Mouse (Mus musculus) testis, postnatal 14 days (tissue): ENCODE data around the gene Fanci.

ENCODE experiments used
- DNase-seq: peaks from one replicate; pipeline ENCODE4 v3.0.0; 2021; ENCODE audit warnings: low spot score

The Fanci gene

DNA sequence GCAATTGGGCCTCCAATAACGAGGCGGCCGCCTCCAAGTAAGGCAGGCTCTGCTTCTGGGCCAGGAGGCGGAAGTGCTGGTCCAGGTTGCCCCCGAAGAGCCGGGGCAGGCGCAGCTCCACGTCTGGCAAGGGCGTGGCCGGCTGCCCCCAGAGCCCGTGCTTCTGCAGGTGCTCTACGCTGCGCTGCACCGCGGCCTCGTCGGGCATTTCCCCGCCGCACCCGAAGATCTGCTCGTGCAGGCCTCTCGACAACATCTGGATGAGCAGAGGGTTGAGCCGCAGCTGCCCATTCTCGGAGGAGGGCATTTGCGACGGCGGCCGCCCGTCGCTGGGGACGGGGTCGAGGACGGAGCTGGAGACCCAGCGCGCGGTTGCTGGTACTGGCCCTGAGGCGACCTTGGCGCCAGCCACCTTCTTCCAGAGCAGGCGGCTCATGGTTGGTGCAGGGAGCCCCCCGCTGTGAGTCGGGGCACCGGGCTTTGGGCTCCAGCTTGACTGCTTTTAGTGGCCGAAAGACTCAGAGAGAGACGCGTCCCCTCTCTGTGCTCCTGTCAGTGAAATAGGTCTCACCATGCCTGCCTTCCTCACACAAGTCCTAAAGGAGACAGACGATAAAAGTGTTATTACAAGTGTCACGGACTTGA, 73.2 kb downstream of the Fanci start:
- DNase-seq, result peak; percentile 38

DNA sequence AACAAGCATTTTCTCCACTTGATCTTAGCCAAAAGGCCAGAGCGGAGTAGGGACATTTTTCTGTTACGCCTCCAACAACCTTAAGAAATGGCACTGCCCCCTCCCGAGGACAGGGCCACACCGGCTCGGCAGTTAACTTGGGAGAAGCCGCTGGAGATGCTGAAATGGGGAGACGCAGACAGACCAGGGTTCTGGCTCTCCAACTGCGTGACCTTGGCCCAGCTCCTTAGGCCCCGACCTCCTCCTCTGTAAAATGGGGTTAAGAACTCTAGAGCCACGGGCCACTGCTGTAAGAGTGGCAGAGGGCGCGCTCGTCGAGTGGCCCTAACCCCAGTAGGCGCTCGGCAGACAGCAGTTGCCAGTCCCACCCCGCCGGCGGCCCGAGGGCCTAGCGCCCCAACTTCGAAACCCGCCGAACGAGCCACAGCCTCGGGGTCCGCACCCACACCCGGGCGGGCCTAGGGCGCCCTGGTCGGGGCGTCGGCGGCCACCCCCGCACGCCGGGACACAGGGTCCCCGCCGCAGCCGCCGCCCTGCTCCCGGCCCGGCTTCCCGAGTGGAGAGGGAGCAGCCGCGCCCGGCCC, 73.8 kb downstream of the Fanci start:
- DNase-seq, result peak; percentile 74

GRCm38 (mm10) chr7:79466053-79466901, 74.5 kb downstream of the Fanci start, which contains the start of gene Polg:
Gene Polg (minus strand): TSS chr7:79466362.
- DNase-seq, result peak; percentile 97

DNA sequence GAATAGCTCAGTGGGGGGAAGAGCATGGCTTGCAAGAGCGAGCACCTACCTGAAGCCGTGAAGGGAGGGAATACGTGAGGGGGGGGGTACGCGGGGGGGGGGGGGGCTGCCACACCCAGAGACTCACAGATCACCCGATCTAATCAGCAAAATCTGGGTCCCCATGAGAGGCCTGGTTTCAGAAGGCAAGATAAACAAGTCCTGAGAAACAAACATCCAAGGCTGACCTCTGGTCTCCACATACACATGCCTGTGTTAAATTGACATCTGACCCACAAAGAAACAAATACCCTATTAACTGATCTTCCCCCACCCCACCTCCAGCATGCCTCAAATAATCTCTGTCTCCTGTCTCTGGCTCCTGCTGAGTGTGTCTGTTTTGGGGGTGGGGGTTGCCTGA, 76.2 kb downstream of the Fanci start:
- no peak for DNase-seq

DNA sequence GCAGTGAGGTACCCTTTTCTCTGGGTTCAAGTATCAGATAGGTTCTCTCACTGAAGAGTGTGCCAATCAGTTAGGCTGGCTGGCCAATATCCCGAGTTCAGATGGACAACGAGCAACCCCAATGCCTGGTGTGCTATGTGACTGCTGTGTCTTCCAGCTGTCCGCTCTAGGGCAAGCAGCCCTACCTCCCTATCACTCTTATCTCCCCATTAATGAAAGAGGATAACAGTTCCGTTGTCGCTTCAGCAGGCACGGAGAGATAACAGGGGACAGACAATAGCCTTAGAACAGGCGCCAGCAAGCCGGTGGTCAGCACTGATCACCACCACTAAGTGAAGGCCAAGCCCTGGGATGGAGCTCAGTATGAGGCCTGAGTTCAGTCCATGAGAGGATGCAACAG, 77.3 kb downstream of the Fanci start:
- no peak for DNase-seq

DNA sequence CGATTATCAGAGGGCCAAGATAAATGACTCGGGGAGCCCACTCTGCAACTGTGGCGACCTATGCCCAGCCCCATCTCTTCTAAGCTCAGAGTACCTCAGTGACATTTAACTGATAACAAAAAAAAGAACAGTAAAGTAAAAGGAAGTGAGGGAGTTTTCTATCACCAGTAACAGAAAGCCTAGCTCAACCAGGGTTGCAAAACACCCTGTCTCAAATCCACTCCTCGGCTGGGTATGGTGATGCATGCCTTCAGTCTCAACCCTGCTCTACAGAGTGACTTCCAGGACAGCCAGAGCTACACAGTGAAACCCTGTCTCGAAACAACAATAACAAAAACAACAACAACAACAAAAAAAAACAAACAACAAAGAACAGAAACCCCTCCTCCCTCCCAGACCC, 78.0 kb downstream of the Fanci start:
- no peak for DNase-seq

DNA sequence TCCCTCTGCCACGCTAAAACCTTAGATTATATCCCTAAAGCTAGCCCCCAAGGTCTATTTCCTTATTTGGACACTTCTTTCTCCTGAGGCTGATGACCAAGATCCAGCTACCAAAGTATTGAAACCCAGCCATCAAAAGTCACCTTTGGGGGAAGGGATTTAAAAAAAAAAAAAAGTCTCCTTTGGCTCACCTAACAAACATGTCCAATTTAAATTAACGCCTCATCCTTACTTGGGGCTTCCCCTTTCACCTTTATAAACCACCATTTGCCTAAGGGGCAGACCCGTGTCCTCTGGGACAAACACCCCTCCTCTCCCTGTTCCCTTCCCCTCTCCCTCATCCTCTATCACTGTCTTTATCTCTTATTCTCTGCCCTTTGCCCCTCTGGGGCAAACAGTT, 79.0 kb downstream of the Fanci start:
- no peak for DNase-seq

DNA sequence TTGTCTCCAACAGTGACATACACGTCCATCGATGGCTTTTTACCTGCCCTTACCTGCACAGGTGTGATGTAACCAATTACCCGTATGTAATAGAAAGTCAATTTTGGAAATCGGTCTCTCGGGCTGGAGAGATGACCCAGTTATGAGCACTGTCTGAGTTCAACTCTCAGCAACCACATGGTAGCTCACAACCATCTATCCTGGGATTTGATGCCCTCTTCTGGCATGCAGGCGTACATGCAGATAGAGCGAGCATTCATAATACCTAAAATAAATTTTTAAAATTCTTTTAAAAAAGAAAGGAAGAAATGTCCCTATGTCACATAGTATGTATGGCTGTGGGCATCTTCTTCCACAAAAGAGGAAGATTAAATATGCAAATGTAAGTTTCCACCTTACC, 79.7 kb downstream of the Fanci start:
- DNase-seq, result no peak

- peak; percentile 45 for DNase-seq
Observed at GRCm38 (mm10) chr7:79472792-79473191, 81.1 kb downstream of the Fanci start.

DNA sequence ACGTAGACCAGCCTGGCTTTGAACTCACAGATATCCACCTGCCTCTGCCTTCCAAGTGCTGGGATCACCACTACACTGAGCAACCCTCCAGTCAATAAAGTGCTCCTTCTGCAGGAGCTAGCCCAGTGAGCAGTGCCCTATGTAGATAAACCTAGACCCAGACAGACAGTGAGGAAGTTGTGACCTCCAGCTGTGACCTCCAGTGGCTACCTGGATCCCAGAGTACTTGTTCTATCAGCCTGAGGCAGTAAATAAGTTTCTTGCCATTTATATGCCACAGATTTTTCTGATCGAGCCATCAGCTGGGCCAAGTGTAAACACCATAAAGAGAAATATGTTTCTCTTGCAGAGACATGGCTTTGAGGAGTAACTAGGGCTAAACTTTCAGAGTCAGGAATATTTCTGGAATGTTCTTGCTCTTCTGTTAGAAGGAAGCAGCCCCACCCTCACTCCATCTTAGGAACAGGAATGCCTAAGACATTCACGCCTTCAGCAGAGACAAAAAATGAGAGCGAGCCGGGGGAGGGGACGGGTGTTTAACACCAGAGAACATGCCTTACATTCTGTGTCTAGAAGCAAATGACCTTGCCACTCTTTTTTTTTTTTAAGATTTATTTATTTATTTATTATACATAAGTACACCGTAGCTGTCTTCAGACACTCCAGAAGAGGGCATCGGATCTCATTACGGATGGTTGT, 81.9 kb downstream of the Fanci start:
- no peak for DNase-seq

DNA sequence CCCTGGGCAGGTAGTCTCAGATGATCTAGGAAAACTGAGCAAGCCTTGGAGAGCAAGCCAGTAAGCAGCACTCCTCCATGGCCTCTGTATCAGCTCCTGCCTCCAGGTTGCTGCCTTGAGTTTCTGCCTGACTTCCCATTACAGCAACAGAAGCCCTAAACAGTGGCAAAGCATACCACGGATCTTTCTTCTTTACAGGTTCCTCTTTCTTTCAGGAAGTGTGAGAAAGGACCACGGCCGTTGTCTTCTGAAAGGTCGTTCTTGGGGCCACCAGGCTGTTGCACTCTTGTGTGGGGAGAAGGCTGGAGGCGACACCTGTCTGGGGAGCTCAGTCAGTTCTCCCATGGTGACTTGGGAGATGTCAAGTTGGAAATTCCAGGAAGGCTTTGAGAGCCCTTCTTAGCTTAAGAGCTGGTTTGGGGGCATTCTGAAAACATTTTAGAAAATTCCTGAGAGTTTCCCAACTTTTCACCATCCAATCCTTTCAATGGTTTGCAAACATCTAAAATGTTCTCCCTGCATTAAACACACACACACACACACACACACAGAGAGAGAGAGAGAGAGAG, 83.2 kb downstream of the Fanci start:
- DNase-seq, result no peak

- DNase-seq, result no peak
Observed at GRCm38 (mm10) chr7:79486528-79486927, 94.8 kb downstream of the Fanci start.

- no peak for DNase-seq
Observed at GRCm38 (mm10) chr7:79493915-79494314, 102.2 kb downstream of the Fanci start.

- DNase-seq, result peak; percentile 85
Observed at GRCm38 (mm10) chr7:79495988-79496815, 104.5 kb downstream of the Fanci start.

- DNase-seq, result no peak
Observed at GRCm38 (mm10) chr7:79496816-79497328, 105.1 kb downstream of the Fanci start.

DNA sequence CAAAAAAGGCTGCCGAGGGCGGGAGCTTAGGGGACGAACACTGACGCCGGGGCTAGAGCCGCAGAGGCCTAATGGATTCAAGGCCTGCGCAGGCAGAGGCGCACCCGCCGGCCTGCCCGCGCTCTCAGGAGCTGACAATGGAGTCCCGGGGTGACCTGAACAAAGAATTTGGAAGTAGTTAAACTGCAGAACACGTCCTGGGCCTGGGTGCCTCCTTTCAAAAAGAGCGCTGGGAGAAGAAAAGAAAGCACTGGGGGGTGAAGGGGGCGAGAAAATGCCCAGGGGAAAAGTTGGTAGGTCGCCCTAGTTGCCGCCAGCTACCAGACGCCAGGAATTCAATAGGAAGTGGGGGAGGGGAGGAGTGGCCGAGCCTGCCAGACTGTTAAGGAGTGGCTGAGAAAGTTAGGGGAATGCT, 106.0 kb downstream of the Fanci start:
- no peak for DNase-seq

DNA sequence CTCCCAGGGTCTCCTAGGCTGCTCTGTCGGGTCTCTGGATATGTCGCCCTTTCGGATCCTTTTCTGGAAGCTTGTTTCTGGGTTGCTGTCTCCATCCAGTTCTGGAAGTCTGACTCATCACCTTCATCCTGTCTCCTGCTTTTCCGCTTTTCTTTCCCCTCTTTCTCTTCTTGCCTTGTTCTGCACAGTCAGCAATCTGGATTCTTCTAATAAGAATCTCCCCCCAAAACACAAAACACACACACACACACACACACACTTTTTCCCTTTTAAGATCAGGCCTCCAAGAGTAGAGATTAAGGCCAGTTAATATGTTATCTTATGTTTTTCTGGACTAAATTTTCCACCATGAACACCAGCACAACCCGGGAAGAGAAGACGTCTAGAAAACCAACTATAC, 106.6 kb downstream of the Fanci start:
- no peak for DNase-seq

DNA sequence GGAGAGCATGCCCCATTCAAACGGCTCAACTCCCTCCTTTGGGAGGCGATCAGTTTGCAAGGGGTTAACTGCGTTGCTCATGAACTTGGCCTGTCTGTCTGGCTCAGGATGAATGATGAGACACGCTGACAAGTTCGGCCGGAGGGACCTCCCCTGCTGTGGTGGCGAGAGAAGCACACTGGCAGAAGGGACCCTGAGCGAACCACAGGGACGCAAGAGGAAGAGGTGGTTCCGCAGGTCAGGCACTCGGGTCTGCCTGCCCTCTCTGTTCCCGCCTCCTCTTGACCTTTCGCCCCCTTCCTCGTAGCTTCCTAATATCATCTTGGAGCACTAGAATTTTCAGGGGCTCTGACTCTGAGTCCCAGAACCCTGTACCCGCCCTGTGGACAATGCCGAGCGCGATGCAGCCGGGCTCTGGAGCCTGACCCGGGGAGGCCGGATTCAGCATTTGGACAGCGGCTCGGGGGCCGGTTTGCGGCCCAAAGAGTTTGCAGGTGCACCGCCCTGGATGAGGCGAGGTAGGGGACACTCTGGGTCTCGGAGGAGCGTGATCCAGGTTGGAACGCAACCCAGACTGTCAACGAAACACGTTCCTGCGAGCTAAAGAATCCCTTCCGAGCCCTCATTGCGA, 107.4 kb downstream of the Fanci start:
- peak; percentile 37 for DNase-seq
